Mouse (Mus musculus) CD4-positive, CD25-positive, alpha-beta regulatory T cell, adult 4 months (primary cell): ENCODE results near the gene Cyfip1. TPM values are rescaled to one million over a fixed set of nuclear protein-coding genes. Genes with fewer than 3 reads are reported as not detected.

ENCODE experiments used
- ATAC-seq: one replicate; pipeline ENCODE4 v1.8.0; 2017
- polyA plus RNA-seq, 2 experiments: library from polyadenylated mRNA; unstranded; fragments of 100-300 nt; shearing (Covaris generic); gene quantifications; one replicate each; pipeline ENCODE4 v1.2.1; 2017

Cyfip1 gene
- polyA plus RNA-seq: 100 to 1,000 TPM in 1 of 2 experiments, 10 to 100 TPM in 1; 69.2 to 104 TPM

DNA sequence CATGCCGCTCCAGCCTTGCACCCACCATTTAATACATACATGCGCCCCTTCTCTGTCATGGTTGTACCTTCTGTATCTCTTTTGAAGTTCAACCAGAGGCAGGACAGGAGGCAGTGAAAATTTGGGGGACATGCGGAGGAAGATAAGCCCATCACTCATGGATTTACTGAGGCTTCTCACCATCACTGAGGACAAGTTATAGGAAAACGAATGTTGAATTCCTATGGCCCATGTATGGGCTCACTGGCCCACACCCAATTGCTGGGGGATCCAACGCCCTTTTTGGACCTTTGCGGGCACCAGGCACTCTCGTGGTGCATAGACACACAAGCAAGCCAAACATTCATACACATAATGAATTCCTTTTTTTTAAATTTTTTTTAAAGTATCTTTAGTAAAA, at the start of gene Cyfip1:
Cyfip1 (plus strand) TSS at position 301 of the 400 bp plus-strand sequence.
- ATAC-seq: no peak

DNA sequence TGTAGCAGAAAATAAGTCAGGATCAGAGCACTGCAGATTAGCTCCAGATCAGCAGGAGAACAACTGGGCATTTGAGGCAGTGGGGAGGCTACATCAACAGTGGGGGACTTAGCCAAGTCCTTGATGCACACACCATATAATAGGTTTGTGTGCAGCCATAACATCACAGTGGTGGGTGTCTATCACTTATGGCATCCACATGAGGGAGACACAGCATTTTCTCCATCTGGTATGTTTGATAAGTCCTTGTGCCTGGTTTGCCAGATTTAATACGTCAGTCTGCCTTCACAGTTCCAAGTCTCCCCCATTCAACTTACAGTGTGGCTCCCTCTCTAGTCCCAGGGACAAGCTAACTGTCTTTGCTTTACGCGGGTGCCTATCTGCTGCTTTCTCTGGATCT, 49.3 kb upstream of the Cyfip1 start:
- no peak for ATAC-seq

DNA sequence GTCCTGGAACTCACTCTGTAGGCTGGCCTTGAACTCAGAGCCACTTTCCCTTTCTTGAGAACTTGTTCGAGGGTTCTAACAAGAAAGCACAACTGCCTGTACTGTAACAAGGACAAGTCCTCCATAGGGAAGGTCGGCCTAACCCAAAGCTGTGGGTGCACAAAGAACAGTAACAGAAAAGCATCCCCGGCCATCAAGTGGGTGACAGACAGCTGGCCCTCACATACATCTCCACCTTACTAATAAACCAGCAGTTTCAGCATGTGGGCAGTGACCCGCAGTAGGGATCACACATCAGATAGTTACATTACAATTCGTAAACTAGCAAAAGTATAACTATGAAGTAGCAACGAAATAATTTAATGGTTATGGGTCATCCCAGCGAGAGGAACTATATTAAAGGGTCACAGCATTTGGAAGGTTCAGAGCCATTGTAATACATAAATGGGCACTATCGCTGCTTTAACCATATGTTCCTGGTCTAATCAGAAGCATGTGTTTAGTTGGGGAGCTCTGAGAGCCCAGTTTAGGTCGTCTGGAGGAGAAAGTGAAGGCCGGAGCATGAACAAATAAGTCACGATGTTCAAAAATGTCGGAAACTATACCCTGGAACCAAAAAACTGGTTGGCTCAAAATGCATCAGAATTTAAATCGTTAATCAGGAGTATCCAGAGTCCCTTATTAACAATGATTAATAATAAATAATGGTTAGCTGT, 48.2 kb upstream of the Cyfip1 start:
- no peak for ATAC-seq

DNA sequence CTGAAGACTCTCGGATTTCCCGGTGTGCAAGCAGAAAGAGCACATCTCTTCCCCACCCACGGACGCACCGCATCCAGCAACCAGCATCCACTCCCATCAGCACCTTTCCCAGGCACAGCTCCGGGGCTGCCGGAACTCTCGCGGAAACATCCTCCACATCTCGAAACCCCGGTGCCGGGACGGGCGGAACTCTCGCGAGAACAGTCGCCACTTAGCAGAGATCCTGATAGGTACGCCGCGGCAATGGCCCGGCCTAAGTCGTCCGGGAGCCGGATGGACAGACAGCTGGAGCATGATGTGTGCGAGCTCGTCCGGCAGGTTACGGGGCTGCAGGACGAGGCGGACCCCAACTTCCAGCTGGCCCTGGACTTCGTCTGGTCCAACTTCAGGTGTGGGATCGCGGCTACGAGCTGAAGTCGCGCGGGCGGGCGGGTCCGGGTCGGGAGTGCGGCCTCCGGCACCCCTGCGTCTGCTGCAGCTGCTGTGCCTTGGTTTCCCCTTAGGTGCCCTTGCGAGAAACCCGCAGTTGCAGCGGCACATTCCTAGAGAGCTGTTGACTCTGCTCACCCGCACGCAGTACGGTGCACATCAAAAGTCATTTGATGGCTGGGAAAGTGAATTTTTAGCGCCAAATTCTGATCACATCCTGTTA, 47.5 kb upstream of the Cyfip1 start, which contains the start of gene Tubgcp5:
Tubgcp5 (plus strand) TSS at position 203 of the 652 bp plus-strand sequence.
- ATAC-seq: peak; percentile 100

DNA sequence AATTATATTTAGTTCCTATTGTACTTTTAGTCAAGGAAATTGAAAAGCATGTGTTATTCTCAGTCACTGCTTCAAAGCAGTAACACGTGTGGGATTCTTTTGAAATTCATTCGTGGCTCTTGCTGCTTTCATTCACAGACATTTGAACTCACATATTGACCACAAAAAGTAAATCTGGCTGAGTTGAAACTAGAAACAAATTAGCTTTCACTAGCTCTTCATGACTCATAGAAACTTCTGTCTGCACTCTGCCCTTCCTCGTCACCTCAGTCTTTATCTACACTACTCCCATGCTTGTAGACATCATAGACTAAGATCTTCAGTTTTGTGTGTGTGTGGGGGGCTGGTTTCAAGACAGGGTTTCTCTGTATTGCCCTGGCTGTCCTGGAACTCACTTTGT, 41.6 kb upstream of the Cyfip1 start:
- no peak for ATAC-seq

DNA sequence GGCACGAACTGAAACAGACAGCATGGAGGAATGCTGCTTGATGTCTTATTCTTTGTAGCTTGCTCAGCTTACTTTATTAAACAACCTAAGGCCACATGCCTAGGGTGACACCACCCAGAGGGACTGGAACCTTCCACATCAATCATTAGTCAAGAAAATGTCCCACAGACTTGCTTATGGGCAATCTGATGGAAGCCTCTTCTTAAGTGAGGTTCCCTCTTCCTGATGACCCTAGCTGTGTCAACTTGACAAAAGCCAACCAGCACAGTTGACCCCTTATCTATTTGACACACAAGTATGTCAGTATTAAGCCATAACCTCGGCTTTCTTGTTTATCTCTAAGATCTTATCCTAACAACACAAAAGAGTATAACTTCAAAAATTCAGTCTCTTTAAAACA, 31.6 kb upstream of the Cyfip1 start:
- ATAC-seq: no peak

DNA sequence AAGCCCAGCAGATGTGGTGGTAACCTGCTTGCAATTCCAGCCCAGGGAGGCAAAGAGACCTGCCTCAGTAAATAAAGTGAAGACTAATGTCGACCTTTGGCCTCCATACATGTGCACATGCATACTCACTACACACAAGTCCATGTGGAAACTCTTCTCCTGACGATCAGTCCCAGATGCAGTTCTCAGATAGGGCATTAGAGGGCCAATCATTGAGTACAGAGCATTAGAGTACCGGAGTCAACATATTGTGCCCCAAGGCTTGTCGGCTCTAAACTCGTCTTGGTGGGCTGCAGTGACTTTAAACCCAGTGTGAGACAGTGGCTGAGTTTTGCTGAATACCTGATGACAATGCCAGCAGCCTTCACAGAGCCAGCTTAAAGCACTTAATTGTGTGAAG, 17.1 kb upstream of the Cyfip1 start:
- no peak for ATAC-seq

DNA sequence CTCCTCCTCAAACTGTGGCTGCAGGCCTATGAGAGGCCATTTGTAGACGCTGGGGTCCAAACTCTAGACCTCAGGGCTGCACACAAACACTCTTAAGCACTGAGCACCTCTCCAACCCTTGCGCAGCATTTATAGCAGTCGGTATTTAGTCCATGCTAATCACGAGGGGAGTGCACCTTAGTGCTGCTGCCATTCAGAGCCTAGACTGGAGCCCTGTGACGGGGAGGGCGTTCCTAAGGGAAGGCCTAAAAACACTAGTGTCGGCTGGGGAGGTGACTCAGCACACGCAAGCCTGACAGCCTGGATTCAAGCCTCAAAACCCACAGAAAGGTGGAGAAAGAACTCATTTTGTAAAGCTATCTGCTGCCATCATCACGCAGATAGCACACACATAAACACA, 14.0 kb upstream of the Cyfip1 start:
- ATAC-seq: no peak

DNA sequence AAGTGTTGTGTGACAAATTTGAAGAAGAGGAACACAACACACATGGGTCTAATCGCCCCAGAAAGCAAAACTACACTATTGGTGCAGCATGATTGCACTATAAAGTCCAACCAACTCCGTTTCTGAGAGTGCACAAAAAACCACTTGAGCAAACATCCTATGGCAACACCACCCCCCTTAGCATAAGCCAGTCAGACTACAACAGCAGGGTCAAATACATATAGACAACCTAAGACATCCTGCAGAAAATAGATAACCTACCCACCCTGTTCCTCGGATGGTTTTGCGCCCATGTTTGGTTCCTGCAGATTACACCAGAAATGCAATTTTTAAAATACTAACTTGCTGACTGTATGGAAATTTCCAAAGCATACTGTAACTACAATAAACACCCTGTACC, 4.7 kb upstream of the Cyfip1 start:
- ATAC-seq: no peak

DNA sequence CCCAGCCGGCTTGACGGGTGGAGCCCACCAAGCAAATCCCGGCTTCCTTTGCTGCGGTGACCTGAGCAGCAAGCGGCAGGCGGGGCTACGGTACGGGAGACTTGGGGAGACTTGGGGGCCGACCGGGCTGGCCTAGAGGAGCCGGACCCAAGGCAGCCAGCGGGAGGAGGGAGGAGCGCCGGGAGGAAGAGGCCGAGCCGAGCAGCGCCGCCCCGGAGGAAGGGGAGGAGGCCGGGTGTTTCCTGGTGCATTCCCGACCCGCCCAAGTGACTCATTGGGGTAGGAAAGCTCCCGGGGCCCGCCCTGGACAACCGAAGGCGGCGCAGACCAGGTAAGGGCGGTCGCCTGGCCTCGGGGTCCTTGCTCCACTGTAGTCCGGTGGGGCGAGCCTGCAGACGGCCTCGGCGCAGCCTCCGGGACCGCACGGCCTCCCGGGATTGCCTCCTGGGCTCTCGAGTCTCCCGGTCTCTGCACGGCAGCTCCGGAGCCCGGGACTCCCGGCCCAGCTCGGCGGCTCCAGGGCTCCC, 495 bp downstream of the Cyfip1 start:
- ATAC-seq: peak; percentile 78

DNA sequence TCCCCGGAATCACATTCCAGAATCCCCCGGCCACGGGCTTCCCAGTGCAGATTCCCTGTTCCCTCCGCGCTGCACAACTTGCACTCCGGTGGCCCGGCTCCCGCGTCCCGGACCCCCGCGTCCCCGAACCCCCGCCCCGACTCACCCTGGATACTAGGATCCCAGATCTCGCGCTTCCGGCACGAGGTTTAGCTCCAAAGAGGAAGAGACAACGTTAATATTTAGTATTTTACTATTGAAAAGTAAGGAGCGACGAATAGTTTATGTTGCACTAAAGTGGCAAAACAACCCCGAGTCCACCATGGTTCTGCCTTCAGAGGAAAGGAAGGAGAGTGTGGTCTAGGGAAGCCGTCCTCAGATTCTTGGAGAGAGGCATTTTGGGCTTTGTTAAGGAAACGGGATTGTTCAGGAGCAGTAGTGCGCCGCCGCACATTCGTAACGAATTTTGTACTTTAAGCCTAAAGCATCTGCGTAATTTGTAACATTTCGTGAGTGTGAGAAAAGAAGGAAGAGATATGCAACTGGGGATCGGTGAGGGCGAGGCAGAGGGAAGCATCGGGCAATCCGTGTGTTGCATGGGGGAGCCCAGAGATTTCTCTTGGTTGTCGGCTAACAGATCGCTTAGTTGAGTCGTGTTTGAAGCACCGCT, 1.1 kb downstream of the Cyfip1 start:
- ATAC-seq: no peak

DNA sequence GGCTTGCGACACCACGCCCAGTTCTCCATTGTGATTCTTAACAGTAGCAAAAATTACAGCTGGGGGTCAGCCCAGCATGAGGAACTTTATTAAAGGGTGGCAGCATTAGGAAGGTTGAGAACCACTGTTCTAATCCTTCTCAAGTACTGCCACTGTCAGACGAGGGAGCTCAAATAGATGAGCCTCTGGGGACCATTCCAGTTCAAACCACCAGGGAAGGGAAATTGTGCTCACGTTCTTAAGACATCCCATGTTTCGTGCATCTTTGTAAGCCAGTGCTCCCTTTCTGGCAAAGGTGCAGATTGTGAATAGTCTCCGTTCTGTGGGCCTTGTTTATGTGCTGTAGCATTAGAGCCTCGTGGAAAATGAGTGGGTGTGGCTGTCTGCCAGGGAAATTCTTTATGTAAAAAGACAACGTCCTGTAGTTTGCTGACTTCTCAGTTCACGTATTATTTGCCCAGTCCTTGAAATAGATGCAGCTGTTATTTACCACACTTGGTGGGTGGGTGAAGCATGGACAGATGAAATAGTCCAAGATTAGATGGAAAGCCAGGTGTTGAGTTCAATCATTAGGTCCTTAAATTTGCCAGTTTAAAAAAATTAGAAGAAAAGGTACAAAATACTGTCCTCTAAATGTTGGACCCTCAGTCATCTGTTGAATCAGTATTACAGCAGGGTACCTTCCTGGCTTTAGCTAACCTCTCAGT, 5.2 kb downstream of the Cyfip1 start:
- ATAC-seq: peak; percentile 33

DNA sequence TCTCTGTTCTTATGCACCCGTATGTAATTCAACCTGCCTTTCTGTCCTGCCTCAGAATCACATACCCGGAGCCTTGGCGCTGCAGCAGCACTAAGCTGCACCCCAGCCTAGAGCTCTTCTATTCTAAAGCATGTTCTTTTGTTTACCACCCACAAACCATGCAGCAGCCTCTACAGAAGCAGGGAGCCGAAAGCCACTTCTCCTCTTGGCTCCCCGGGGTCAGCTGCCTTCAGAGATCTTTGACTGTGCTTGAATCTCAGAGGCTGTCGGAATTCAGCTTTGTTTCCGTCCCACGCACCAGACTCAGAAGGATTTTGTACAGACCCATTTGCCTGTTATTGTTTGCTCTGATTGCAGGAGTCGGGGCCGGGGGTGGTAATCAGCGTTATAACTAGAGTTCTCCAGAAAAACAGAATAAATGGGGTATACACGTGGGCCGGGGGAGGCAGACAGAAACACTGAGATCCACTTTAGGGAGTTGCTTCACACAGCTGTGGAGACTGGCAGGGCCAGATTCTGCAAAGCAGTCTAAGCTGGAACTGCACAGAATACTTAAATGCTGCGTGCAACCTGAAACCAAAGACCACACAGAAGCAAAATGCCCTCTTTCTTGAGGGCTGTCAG, 8.5 kb downstream of the Cyfip1 start:
- ATAC-seq: no peak

DNA sequence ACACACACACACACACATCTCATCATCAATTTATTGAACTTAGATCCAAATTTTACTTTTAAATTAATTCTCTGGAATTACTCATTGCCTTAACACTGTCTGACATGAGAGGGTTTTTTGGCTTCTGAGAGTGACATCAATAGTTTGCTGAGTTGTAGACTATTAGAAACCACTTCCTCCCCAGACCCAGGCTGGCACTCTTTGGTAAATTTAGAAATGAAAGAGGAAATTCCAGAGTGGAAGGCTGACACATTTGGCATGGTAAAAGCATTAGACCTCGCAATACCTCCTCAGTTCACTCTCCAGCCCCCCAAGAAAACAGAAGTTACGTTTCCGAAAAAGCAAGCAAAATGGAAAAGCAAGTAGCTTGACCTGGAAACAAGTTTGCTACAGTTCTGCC, 11.2 kb downstream of the Cyfip1 start:
- ATAC-seq: peak; percentile 83

DNA sequence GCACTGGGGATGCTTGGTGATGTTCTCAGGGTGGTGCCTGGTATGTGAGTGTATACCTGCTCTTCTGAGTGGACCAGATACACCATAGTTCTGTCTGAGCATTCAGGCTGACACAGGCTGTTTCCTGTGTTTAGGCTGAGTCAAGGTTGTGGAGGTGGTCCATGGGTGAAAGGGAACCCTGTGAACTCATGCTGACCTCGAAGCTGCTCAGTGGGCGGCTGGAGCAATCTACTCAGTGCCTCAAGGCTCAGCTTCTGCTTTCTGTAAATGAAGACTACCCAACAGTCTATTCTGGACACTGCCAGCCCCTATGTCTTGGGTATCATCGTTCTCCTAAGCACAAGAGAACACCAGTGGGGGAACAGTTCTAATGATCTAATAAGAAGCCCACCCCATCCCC, 14.1 kb downstream of the Cyfip1 start:
- peak; percentile 18 for ATAC-seq

DNA sequence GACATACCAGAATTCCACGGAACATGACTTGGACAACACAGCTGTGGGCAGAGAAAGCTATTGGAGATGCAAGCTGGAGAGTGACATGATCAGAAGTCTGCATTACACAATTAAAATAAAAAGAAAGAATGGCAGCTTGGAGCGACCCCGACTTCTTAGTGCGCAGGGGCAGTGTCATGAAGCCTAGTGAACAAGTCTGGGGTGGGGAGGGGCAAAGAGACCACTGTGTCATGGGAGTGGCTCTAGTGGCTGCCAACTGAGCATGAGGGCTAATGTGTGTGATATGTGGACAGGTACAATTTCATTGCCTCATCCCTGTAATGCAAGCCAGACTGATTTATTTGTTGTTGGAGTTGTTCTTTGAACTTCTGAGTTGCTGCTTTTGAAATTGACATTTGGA, 15.2 kb downstream of the Cyfip1 start:
- no peak for ATAC-seq

DNA sequence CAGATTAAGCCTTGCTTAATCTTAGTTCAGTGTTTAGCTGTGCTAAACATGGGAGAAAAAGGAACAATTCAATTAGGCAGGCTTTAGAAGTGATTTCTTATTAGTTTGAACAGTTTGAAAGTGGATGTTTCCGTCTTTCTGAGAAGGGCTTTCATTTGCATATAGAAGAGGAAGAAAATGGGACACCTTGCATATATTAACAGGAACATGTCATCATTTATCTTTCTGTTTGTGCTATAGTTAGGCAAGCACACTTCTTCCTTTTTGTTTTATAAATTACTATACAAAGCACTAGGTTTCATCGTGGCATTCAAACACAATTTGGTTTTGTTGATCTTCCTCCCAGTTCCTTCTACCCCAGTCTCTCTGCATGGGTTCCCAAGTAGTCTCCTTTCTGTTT, 16.2 kb downstream of the Cyfip1 start:
- peak; percentile 30 for ATAC-seq

DNA sequence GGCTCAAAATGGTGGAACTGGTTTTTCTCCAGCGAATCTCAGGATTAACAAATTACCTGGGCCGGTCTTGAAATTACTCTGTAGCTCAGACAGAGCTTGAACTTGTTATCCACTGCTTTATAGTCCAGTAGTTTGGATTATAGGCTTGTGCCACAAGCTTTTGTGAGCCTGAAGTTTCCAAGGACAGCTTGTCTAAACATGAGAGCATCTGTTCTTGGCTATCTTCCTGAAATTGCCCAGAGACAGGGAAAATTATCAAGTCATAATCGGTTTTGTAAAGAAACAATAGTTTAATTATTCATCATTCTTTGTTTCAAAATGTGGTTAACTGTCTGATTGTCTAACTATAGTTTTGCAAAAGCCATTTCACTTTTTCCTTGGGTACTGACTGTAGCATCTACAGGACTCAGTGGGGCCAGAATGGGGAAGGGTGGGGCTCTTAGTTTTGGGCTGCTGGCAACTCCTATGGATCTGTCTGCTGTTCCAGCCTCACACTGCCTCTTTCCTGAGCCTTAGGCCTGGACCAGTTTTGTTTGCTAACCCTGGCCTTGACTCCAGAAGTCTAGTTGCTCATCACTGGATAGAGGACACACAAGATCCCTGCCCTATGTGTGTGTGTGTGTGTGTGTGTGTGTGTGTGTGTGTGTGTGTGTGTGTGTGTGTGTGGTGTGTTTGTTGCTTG, 17.4 kb downstream of the Cyfip1 start:
- ATAC-seq: no peak

DNA sequence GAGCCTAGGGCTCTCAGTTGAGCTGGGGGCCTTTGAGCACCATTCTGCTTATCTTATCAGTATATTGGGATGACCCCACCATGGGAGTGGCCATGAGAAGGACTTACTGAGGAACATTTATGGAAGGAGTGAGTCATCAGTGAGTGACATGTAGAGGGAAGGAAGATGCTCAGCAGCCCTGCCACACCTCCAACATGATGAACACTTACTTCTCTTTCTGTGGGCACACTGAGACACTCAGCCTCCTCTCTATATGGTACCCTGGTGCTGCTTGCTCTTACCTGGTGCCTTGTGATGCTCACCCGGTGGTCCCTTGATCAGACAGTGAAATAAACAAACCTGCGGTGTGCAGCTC, 17.9 kb downstream of the Cyfip1 start:
- ATAC-seq: peak; percentile 31

DNA sequence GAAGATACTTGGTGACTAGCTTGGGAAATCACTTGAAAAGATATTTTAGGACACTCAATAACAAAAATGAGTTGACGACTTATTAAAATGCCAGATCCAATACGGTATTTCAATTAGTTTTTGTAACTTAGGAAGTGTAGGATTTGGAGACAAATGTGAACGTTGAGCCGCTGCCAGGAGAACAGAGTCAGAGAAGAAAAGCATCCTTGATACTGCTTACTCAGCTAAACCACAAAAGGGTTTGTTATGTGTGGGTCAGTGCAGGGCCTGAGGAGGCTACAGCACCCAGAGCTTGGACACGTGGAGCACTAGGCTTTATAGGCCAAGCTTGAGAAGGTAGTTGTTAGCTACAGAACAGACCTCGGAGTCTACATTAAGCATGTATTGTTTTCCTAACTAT, 18.4 kb downstream of the Cyfip1 start:
- ATAC-seq: no peak

DNA sequence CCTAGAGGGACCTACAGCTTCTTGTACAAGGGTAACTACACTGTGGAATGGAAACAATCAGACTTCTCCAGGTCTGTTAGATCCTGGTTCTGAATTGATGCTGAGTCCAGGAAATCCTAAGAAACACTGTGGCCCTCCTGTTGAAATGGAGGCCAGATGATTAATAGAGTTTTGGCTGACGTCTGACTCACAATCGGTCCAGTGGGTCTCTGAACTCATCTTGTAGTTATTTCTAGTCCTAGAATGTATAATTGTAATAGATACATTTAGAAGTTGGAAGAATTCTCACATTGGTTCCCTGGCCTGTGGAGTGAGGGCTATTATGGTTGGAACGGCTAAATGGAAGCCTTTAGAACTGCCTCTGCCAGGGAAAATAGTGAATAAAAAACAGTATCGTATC, 19.6 kb downstream of the Cyfip1 start:
- no peak for ATAC-seq

DNA sequence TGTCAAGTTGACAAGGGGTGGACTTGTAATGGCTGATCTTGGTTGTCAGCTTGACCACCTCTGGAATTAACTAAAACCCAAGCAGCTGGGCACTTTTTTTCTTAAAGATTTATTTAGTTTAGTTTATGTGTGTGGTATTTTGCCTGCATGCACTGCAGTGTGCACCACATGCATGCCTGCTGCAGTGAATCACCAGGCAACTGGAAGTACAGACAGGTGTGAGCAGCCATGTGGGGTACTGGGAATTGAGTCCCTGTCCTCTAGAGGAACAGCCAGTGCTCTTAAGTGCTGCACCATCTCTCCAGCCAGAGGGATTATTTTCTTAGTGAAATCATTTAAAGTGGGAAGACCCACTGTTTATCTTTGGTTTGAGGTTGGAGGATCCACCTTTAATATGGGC, 23.5 kb downstream of the Cyfip1 start:
- ATAC-seq: no peak
